Mouse (Mus musculus) ES-E14 (cell line): ENCODE measurements around the gene A930017K11Rik. TPM values are rescaled to one million over a fixed set of nuclear protein-coding genes. Genes with fewer than 3 reads are reported as not detected.

Experiments used
- DNase-seq: peaks from one replicate; pipeline ENCODE4 v3.0.0-alpha.2; 2013; ENCODE audit warnings: low read depth, low spot score
- H3K27ac ChIP-seq: 2 replicates; pipeline ENCODE4 v1.5.1; 2012; ENCODE audit warnings: low read depth, mild to moderate bottlenecking, low read length, moderate library complexity, mixed read lengths; ENCODE audit not compliant: poor library complexity, insufficient read depth, severe bottlenecking
- H3K36me3 ChIP-seq: 2 replicates; pipeline ENCODE4 v1.6.1; 2012; ENCODE audit warnings: mild to moderate bottlenecking, low read length, moderate library complexity, mixed read lengths; ENCODE audit not compliant: control insufficient read depth, poor library complexity, insufficient read depth, severe bottlenecking
- H3K4me1 ChIP-seq, 2 experiments: fragments of 150-350 bp in 1 of 2; sonication (generic) in 1 of 2; 2 replicates each; pipeline ENCODE4 v1.6.1; 2012; ENCODE audit warnings: low read length in 2 of 2, mild to moderate bottlenecking in 1 of 2, mixed read lengths in 1 of 2; ENCODE audit not compliant: control insufficient read depth in 2 of 2, insufficient read depth in 2 of 2, poor library complexity in 1 of 2
- H3K4me3 ChIP-seq, 2 experiments: fragments of 150-350 bp in 1 of 2; sonication (generic) in 1 of 2; 2 replicates each; pipeline ENCODE4 v1.5.1; 2012; ENCODE audit warnings: low read length in 2 of 2, low read depth in 1 of 2, mild to moderate bottlenecking in 1 of 2, mixed read lengths in 1 of 2; ENCODE audit not compliant: insufficient read depth in 1 of 2, poor library complexity in 1 of 2, severe bottlenecking in 1 of 2
- H3K9ac ChIP-seq: 2 replicates; pipeline ENCODE4 v1.6.1; 2012; ENCODE audit warnings: low read depth, mild to moderate bottlenecking, low read length, mixed read lengths; ENCODE audit not compliant: poor library complexity, insufficient read depth, severe bottlenecking
- H3K9me3 ChIP-seq: fragments of 150-350 bp; sonication (generic); 2 replicates; pipeline ENCODE4 v1.6.1; 2012; ENCODE audit warnings: low read depth, mild to moderate bottlenecking, low read length; ENCODE audit not compliant: control insufficient read depth, insufficient read depth
- CHD2 ChIP-seq: IDR thresholded peaks from 2 replicates; pipeline ENCODE4 v1.6.1; 2014; ENCODE audit warnings: mild to moderate bottlenecking, low read depth, low read length, inconsistent platforms
- HCFC1 ChIP-seq: IDR thresholded peaks from 2 replicates; pipeline ENCODE4 v1.6.1; 2012; ENCODE audit warnings: low read length, inconsistent platforms, borderline replicate concordance; ENCODE audit not compliant: insufficient read depth
- MAFK ChIP-seq: IDR thresholded peaks from 2 replicates; pipeline ENCODE4 v1.6.1; 2014; ENCODE audit warnings: mild to moderate bottlenecking, low read depth, low read length, inconsistent platforms; ENCODE audit not compliant: insufficient read depth
- ZC3H11A ChIP-seq: IDR thresholded peaks from 2 replicates; pipeline ENCODE4 v1.6.1; 2012; ENCODE audit warnings: low read depth, mild to moderate bottlenecking, inconsistent platforms, low read length, borderline replicate concordance
- ZNF384 ChIP-seq: IDR thresholded peaks from 2 replicates; pipeline ENCODE4 v1.6.1; 2012; ENCODE audit warnings: low read depth, low read length, inconsistent platforms
- in situ Hi-C, 2 experiments: fragments of 600-800 bp; cut with MboI; formaldehyde crosslinking; loops; one replicate each; pipeline ENCODE4 v1.15.1; 2025; ENCODE audit warnings: low sequenced_read_pairs in 2 of 2, inconsistent platforms in 1 of 2; ENCODE audit not compliant: unreplicated experiment in 2 of 2
- total RNA-seq: library from RNA; depleted of rRNA; stranded (reverse); fragments of 300-350 nt; gene quantifications from 2 replicates; pipeline ENCODE4 v1.2.3, GENCODE M21; 2012

Gene A930017K11Rik
- total RNA-seq, 1 experiment = not detected

GRCm38 (mm10) chr17:25980854-25981253 is 28.5 kb upstream of the A930017K11Rik start:
- H3K36me3 ChIP-seq = no peaks in the 10 kb centered on the region
- H3K9me3 ChIP-seq = no peaks in the 10 kb centered on the region
- no peak overlapping the region for H3K4me3 ChIP-seq
- TF ChIP-seq ZNF384 (no peak), MAFK (no peak), CHD2 (no peak), ZC3H11A (no peak), HCFC1 (no peak)
- no peak overlapping the region for H3K27ac ChIP-seq
- peaks cover 5% of the 10 kb centered on the region in 2 experiments; a peak in 2 of 4 replicates for H3K4me1 ChIP-seq
- DNase-seq = no peak
- H3K9ac ChIP-seq = no peak overlapping the region
- in situ Hi-C loops = no loop called here

- Histone ChIP-seq H3K4me3 (no peak overlapping the region), H3K9me3 (no peaks in the 10 kb centered on the region), H3K27ac (no peak overlapping the region), H3K4me1 (peaks cover 5% of the 10 kb centered on the region in 2 experiments; a peak in 2 of 4 replicates), H3K36me3 (no peaks in the 10 kb centered on the region), H3K9ac (no peak overlapping the region)
- in situ Hi-C loops = no loop called here
- TF ChIP-seq CHD2 (no peak), ZNF384 (no peak), MAFK (no peak), HCFC1 (no peak), ZC3H11A (no peak)
- no peak for DNase-seq
These were observed 27.7 kb upstream of the A930017K11Rik start for GRCm38 (mm10) chr17:25979829-25980738.

- TF ChIP-seq ZNF384 (no peak), CHD2 (no peak), HCFC1 (no peak), MAFK (no peak), ZC3H11A (no peak)
- Histone ChIP-seq H3K36me3 (no peaks in the 10 kb centered on the region), H3K9ac (no peak overlapping the region), H3K27ac (no peak overlapping the region), H3K4me3 (no peak overlapping the region), H3K9me3 (no peaks in the 10 kb centered on the region), H3K4me1 (no peaks in the 10 kb centered on the region)
- DNase-seq = no peak
- in situ Hi-C loops = no loop called here
These were observed 18.8 kb upstream of the A930017K11Rik start for GRCm38 (mm10) chr17:25970954-25971707.

GRCm38 (mm10) chr17:25970448-25970847 is 18.1 kb upstream of the A930017K11Rik start:
- TF ChIP-seq HCFC1 (no peak), CHD2 (no peak), MAFK (no peak), ZNF384 (no peak), ZC3H11A (no peak)
- Histone ChIP-seq H3K9ac (no peak overlapping the region), H3K4me1 (no peaks in the 10 kb centered on the region), H3K27ac (no peak overlapping the region), H3K9me3 (no peaks in the 10 kb centered on the region), H3K4me3 (no peak overlapping the region), H3K36me3 (no peaks in the 10 kb centered on the region)
- no peak for DNase-seq
- in situ Hi-C loops = no loop called here
